Mouse (Mus musculus): Measurements from ENCODE around the gene Phf14. TPM values are rescaled to one million over a fixed set of nuclear protein-coding genes. Genes with fewer than 3 reads are reported as not detected.

The Phf14 gene
- polyA plus RNA-seq, 1 experiment from 2014 or later: 53.5 TPM

GRCm38 (mm10) chr6:12095716-12096115, 188.1 kb downstream of the Phf14 start:
- ATAC-seq (ENCODE audit: low read depth): no peak
- Histone ChIP-seq H3K9me3 (ENCODE audit: control insufficient read depth, low read length) (no peaks in the 10 kb centered on the region), H3K4me2 (ENCODE audit: low read depth, low read length) (no peak overlapping the region), H3K27me3 (ENCODE audit: control insufficient read depth, insufficient read depth, low read depth, low read length) (no peaks in the 10 kb centered on the region), H3K27ac (ENCODE audit: low read length) (no peak overlapping the region), H3K9ac (ENCODE audit: low read length) (no peak overlapping the region), H3K4me1 (replicated peaks; ENCODE audit: control insufficient read depth, insufficient read depth, low read length) (peaks cover 3% of the 10 kb centered on the region; the same call in 1 of the 2 replicates), H3K4me3 (ENCODE audit: low read length) (no peak overlapping the region), H3K36me3 (ENCODE audit: control insufficient read depth, insufficient read depth, low read length) (no peaks in the 10 kb centered on the region)
- 82% methylated on average over 1 of the region's 1 CpGs for WGBS

- no peak overlapping the region for H3K4me2 ChIP-seq (ENCODE audit: low read depth, low read length)
- H3K27me3 ChIP-seq (ENCODE audit: control insufficient read depth, insufficient read depth, low read depth, low read length): no peaks in the 10 kb centered on the region
- peaks cover 3% of the 10 kb centered on the region; the same call in 1 of the 2 replicates for H3K4me1 ChIP-seq (replicated peaks; ENCODE audit: control insufficient read depth, insufficient read depth, low read length)
- no peak for ATAC-seq (ENCODE audit: low read depth)
- H3K9me3 ChIP-seq (ENCODE audit: control insufficient read depth, low read length): no peaks in the 10 kb centered on the region
- H3K4me3 ChIP-seq (ENCODE audit: low read length): no peak overlapping the region
- H3K27ac ChIP-seq (ENCODE audit: low read length): no peak overlapping the region
- 60% methylated on average over 4 of the region's 4 CpGs for WGBS
- H3K36me3 ChIP-seq (ENCODE audit: control insufficient read depth, insufficient read depth, low read length): no peaks in the 10 kb centered on the region
- H3K9ac ChIP-seq (ENCODE audit: low read length): no peak overlapping the region
Observed at GRCm38 (mm10) chr6:12097125-12097524, 189.5 kb downstream of the Phf14 start.

GRCm38 (mm10) chr6:12105144-12105543, 197.5 kb downstream of the Phf14 start:
- no peaks in the 10 kb centered on the region for H3K4me1 ChIP-seq (replicated peaks; ENCODE audit: control insufficient read depth, insufficient read depth, low read length)
- no peaks in the 10 kb centered on the region for H3K36me3 ChIP-seq (ENCODE audit: control insufficient read depth, insufficient read depth, low read length)
- ATAC-seq (ENCODE audit: low read depth): peak; percentile 94
- whole genome bisulfite sequencing: 31% methylated on average over 4 of the region's 4 CpGs
- H3K27ac ChIP-seq (ENCODE audit: low read length): peak overlapping the region; percentile 66
- no peak overlapping the region for H3K4me3 ChIP-seq (ENCODE audit: low read length)
- H3K4me2 ChIP-seq (ENCODE audit: low read depth, low read length): no peak overlapping the region
- H3K9me3 ChIP-seq (ENCODE audit: control insufficient read depth, low read length): no peaks in the 10 kb centered on the region
- H3K27me3 ChIP-seq (ENCODE audit: control insufficient read depth, insufficient read depth, low read depth, low read length): no peaks in the 10 kb centered on the region
- no peak overlapping the region for H3K9ac ChIP-seq (ENCODE audit: low read length)

GRCm38 (mm10) chr6:12107326-12107725, 199.7 kb downstream of the Phf14 start:
- Histone ChIP-seq H3K27ac (ENCODE audit: low read length) (no peak overlapping the region), H3K36me3 (ENCODE audit: control insufficient read depth, insufficient read depth, low read length) (no peaks in the 10 kb centered on the region), H3K4me1 (replicated peaks; ENCODE audit: control insufficient read depth, insufficient read depth, low read length) (no peaks in the 10 kb centered on the region), H3K4me2 (ENCODE audit: low read depth, low read length) (peak overlapping the region; percentile 14; the same call in 1 of the 2 replicates), H3K9ac (ENCODE audit: low read length) (no peak overlapping the region), H3K27me3 (ENCODE audit: control insufficient read depth, insufficient read depth, low read depth, low read length) (no peaks in the 10 kb centered on the region), H3K4me3 (ENCODE audit: low read length) (no peak overlapping the region), H3K9me3 (ENCODE audit: control insufficient read depth, low read length) (no peaks in the 10 kb centered on the region)
- no peak for ATAC-seq (ENCODE audit: low read depth)
- 51% methylated on average over 10 of the region's 10 CpGs for WGBS

GRCm38 (mm10) chr6:12107786-12108185, 200.2 kb downstream of the Phf14 start:
- H3K36me3 ChIP-seq (ENCODE audit: control insufficient read depth, insufficient read depth, low read length): no peaks in the 10 kb centered on the region
- no peaks in the 10 kb centered on the region for H3K9me3 ChIP-seq (ENCODE audit: control insufficient read depth, low read length)
- no peaks in the 10 kb centered on the region for H3K27me3 ChIP-seq (ENCODE audit: control insufficient read depth, insufficient read depth, low read depth, low read length)
- H3K4me1 ChIP-seq (replicated peaks; ENCODE audit: control insufficient read depth, insufficient read depth, low read length): no peaks in the 10 kb centered on the region
- ATAC-seq (ENCODE audit: low read depth): no peak
- H3K27ac ChIP-seq (ENCODE audit: low read length): no peak overlapping the region
- H3K9ac ChIP-seq (ENCODE audit: low read length): no peak overlapping the region
- no peak overlapping the region for H3K4me3 ChIP-seq (ENCODE audit: low read length)
- 23% methylated on average over 8 of the region's 8 CpGs for WGBS
- no peak overlapping the region for H3K4me2 ChIP-seq (ENCODE audit: low read depth, low read length)

- Histone ChIP-seq H3K27me3 (ENCODE audit: control insufficient read depth, insufficient read depth, low read depth, low read length) (no peaks in the 10 kb centered on the region), H3K9ac (ENCODE audit: low read length) (no peak overlapping the region), H3K4me1 (replicated peaks; ENCODE audit: control insufficient read depth, insufficient read depth, low read length) (peaks cover 2% of the 10 kb centered on the region; the same call in 1 of the 2 replicates), H3K27ac (ENCODE audit: low read length) (no peak overlapping the region), H3K36me3 (ENCODE audit: control insufficient read depth, insufficient read depth, low read length) (no peaks in the 10 kb centered on the region), H3K9me3 (ENCODE audit: control insufficient read depth, low read length) (no peaks in the 10 kb centered on the region), H3K4me2 (ENCODE audit: low read depth, low read length) (no peak overlapping the region), H3K4me3 (ENCODE audit: low read length) (no peak overlapping the region)
- no peak for ATAC-seq (ENCODE audit: low read depth)
- WGBS: 44% methylated on average over 11 of the region's 11 CpGs
Observed at GRCm38 (mm10) chr6:12116926-12117818, 209.6 kb downstream of the Phf14 start.

- H3K27me3 ChIP-seq (ENCODE audit: control insufficient read depth, insufficient read depth, low read depth, low read length): no peaks in the 10 kb centered on the region
Observed at GRCm38 (mm10) chr6:12117819-12118570, 210.4 kb downstream of the Phf14 start.

GRCm38 (mm10) chr6:12122759-12123158, 215.2 kb downstream of the Phf14 start:
- H3K4me1 ChIP-seq (replicated peaks; ENCODE audit: control insufficient read depth, insufficient read depth, low read length): peaks cover 3% of the 10 kb centered on the region; the same call in 1 of the 2 replicates
- ATAC-seq (ENCODE audit: low read depth): peak; percentile 91
- no peaks in the 10 kb centered on the region for H3K9me3 ChIP-seq (ENCODE audit: control insufficient read depth, low read length)
- no peaks in the 10 kb centered on the region for H3K36me3 ChIP-seq (ENCODE audit: control insufficient read depth, insufficient read depth, low read length)
- no peak overlapping the region for H3K27ac ChIP-seq (ENCODE audit: low read length)
- no peak overlapping the region for H3K4me3 ChIP-seq (ENCODE audit: low read length)
- H3K9ac ChIP-seq (ENCODE audit: low read length): no peak overlapping the region
- H3K27me3 ChIP-seq (ENCODE audit: control insufficient read depth, insufficient read depth, low read depth, low read length): no peaks in the 10 kb centered on the region
- H3K4me2 ChIP-seq (ENCODE audit: low read depth, low read length): no peak overlapping the region

More at GRCm38 (mm10) chr6:12117819-12118570, 210.4 kb downstream of the Phf14 start:
- Histone ChIP-seq H3K4me2 (ENCODE audit: low read depth, low read length) (no peak overlapping the region), H3K27ac (ENCODE audit: low read length) (0 out of 2 replicates have a peak overlapping the region, but pooled peaks have one; percentile 25), H3K36me3 (ENCODE audit: control insufficient read depth, insufficient read depth, low read length) (no peaks in the 10 kb centered on the region), H3K4me3 (ENCODE audit: low read length) (no peak overlapping the region), H3K9ac (ENCODE audit: low read length) (no peak overlapping the region), H3K9me3 (ENCODE audit: control insufficient read depth, low read length) (no peaks in the 10 kb centered on the region), H3K4me1 (replicated peaks; ENCODE audit: control insufficient read depth, insufficient read depth, low read length) (peaks cover 2% of the 10 kb centered on the region; the same call in 1 of the 2 replicates)
- peak; percentile 17; the same call in 1 of the 2 replicates for ATAC-seq (ENCODE audit: low read depth)
- 31% methylated on average over 9 of the region's 9 CpGs for whole genome bisulfite sequencing
